Mouse (Mus musculus): Measurements from ENCODE around the gene Abca1.

Abca1 gene

DNA sequence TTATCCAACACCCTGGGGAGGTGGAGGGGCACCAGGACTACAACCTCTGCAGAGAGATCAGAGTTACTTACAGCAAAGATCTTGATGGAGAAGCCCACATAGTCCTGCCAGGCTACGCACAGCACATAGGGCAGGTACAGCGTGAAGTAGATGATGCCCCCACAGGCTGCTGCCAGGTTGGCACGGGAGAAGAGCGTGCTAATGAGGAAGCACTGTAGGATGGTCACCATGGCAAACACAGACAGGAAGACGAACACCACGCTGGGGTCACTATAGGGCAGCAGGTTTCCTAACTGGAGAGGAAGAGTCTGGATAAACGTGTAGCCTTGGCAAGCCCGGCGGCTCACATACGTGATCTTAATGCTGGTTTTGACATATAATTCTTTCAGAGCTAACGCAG, 77.8 kb downstream of the Abca1 start:
- no peak for DNase-seq

DNA sequence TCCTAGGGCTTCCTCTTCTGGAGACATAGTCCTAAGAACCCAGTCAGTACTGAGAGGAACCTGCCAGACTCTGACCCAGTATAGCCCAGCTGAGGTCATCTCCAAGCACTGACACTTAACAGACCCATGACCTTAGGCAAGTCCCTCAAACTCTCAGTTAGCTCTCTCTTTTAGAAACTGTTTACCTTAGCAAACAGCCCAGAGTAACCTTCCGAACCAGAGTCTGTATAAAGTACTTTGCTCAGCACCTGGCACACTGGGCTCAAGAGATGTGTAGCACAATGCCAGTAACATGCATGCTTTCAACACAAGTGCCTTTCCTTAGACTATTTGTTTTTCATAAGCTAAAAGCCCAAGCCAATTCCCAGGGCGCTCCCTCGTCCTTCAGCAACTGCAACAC, 79.4 kb downstream of the Abca1 start:
- DNase-seq: no peak

DNA sequence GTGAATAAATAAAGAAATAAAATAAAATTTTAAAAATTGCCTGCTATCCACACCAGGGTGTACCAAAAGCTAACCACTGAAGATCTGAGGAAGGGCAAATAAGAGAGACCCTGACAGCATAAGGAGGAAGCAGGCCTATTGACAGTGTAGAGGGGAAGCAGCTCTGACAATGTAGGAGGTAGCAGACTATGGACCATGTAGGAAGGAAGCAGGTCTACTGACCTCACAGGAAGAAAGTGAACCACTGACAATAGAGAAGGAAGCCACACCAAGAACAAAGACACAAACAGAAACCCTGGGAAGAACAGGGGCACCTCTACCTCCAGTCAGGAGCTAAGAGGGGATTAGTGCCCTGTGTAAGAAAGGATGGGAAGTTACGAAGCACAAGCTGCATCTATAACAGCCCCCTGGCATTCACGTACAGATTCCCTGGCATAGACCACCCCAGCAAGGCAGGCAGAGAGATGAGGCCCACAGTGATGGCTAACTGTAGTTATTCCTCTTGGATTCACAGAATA, 80.8 kb downstream of the Abca1 start:
- no peak for DNase-seq

DNA sequence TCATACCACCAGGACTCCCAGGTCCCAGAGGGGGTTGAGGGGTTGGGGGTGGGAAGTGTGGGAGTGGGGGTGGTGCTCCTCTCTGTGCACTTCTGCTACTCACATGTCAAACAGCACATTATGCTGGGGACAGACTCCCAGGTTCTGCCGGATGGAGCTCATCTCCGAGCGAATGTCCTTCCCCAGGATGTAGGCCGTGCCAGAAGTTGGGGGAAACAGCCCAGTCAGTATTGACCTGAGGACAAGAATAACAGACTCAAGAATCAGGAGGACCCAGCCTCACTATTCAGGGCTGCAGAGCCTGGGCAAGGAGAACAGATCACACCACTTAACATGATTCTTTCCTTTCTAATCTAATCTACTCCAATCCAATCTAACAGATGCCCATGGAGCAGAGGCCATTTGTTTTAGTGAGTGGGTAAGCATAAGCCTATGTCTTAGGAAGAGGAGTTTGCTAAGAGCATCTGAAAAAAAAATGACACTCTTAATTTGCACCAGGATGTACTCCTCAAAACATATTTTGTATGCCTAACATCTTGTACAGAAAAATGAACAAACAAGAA, 82.8 kb downstream of the Abca1 start:
- DNase-seq: no peak

DNA sequence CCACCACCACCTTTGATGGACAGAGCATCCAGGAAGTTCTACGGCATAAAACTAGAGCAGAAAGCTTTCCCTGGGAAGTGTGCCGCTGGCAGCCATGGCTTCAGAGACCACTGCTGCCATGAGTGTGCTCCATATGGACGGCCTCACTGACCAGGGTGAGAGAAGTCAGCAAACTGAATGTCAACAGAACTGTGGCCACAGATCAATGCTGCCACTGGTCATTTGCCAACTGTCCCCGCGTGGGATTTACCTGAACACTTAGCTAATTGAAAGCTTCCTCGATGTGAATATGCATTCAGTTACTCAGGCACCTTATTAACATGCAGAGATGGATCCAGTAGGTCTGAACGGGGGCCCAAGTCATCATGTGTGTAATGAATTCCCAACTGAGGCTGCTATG, 86.7 kb downstream of the Abca1 start:
- no peak for DNase-seq

DNA sequence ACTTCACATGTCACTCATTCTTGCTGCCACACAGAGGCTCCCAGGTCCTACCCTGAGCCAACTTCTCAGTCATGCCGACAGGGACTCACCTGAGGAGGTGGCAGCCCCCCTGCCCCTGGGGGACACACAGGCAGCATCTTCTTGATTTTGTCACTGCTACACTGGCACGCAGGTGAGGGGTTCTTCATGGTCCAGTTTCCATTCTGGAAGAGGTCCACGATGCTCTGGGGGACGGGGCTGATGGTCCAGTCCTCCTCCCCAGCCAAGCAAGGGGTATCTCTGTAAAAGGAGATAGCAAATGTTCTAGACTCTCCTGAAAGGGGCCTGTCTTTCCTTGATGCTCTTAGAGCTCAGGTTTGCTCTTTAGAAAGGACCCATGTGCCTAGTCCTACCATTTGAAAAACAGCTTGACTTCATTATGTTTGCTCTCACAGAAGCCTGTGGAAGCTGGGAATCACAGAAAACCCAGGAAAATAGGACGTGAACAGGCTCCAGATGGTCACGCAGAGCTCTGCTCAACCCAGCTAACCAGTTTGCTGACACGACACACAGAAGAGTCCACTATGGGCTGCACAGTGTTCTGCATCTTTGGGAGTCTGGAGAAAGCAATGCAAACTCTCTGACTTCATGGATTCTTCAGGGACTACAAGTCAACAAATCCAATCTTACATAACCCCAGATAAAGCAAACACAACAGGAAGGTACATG, 97.2 kb downstream of the Abca1 start:
- DNase-seq: no peak

DNA sequence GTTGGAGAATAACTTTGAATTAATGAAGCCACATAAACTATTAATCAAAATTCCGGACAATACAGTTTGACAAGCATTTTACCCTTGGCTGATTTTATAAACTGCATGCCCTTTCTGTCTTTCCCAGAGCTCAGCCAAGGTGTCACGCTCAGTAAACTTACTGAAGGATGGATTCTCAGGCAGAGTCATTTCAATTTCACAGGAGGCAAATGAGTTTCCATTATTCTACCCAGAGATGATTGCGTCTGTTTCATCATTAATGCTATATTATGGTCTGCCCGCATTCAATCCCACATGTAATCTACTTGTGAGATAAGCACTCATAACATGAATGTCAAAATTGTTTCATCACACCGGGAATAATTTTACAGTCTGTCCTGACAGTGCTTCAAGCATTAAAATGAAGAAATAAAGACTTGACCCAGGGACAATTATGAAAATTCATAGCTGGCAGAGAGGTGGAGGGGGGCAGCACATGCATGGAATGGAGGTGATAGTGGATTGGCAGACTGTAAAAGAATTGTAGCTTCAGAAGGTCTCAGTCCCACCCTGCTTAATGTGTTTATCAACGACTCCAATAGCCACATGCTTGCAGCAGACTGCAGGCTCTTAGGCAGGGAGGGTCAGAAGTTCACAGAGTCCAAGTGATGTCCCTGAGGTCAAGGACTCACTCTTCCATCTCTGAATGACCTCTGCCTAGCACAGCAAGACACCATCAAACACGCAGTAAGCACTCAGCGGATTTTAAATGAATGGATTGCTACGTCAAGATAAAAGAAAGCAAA, 113.3 kb downstream of the Abca1 start:
- DNase-seq: no peak

DNA sequence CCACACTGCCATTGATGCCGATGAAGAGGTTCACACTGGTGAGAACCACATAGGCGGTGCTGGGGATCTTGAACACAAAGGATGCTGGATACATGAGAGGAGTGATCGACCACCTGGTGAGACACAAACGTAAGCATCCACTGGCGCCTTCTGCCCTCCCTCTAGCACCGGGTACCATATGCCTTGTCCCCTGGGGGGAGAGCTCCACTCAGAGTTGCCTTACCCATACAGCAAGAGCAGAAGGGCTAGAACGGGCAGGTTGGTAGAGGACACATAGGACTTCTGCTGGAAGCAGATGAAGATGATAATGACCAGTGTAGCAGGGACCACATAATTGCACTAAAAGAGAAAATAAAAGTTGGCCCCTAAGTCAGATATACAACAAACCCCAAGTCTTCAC, 113.9 kb downstream of the Abca1 start:
- no peak for DNase-seq

DNA sequence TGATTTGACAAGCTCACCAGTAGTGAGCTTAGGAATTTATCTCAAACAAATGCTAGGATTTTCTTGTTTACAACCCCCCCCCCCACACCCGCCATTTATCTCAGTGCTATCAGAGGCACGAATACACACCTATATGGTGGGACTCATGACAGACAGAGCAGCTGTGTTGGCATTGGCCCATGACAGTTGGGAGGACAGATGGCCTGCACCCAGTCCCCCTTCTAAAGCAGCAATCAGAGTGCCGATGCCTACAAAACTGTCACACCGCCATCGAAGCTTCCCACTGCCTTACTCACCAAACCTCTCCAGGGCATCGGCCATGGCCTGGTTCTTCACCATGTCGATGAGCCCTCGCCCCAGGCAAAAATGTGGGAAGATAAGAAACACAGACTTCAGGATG, 115.9 kb downstream of the Abca1 start:
- no peak for DNase-seq

DNA sequence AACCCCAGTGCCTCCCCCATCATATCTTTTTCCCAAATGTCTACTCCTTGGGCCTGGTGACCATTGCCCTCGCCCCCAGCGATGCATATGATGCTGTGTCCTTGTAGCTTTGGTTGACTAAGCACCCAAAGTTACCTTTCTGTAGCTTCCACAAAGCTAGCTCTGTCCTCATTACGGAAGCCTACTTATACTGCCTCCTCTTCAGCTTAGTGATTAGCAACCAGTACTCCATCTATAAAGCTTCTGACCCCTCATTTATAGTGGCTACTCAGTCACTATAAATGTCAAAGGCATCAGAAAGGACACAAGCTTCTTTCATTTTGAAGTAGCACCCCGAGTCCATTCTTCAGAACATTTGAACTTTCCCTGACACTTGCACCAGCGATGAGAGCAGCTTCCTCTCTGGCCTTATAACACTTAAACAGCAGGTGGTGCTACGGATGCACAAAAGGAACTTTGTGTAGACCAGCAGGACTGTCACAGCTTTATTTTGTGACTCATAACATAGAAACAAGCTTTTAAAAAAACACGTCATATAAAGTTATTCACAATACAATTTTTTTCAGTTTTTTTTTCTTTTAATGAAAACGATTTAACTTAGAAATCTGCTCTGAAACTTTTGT, 129.3 kb downstream of the Abca1 start:
- DNase-seq: no peak

DNA sequence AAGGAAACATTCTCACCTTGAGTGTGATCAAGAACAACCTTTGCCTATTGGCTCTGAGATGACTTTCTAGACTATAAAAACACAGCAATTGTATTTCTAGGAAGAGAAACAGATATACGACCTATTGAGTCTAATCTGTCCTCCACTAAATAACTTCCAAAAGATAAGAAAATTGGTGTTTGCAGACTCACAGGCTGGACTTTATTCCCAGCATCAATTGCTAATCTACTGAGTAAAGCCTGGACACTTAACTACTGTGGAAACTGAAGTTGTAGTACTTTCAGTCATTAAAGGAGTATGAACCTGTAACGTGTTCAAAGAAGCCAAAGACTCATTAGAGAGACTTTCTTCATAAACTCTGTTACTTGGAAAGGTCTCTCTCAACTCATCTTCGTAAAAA, 131.9 kb downstream of the Abca1 start:
- no peak for DNase-seq

DNA sequence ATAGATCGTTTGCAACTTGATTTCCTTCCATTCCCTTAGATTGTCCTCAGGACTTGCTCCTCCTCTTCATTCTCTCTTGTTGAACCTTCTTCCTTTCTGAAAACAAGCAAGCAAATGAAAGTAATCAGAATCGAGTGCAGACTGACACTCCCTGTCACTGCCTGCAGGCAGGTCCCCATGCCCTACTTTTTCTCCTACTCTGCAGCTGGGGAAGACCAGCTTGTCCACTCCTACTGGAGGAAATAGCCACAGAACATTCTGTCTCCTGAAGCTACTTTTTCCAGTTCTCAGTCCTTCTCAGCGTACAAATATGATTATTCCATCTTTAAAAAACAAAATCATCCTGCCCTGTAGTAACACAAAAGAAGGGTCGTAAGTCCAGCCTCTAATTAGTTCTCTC, 135.3 kb downstream of the Abca1 start:
- DNase-seq: no peak

DNA sequence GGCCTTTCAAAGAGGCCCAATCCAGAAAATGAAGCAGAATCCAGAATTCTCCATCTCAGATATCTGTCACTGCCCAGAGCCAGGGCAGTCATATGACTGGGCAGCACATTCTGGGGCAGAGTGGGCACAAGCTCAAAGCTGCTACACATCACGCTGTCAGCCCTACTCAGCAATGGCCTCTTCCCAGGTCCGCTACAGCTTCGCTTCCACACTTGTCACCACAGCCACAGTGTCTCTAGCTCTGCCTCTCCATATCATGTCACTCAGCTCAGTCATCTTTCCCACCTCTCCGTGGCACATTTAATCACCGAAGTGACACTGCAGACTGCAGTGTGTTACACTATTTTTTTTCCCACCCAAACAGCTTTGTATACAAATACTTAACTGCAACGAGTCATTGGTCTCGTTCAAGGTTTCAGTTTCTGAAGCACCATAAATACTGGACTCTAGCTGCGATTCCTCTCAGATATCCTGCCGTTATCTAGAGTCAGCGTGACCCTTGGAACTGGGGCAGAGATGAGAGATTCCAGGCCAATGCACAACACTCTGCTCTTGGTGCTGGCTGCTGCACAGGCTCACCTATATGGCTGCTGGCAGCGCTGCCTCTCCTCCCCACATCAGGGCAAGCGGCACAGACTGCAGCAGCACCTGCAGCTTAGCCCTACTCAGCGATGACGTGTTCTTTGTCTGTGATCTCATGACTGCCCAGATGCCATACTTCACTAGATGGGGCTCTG, 136.3 kb downstream of the Abca1 start:
- no peak for DNase-seq

DNA sequence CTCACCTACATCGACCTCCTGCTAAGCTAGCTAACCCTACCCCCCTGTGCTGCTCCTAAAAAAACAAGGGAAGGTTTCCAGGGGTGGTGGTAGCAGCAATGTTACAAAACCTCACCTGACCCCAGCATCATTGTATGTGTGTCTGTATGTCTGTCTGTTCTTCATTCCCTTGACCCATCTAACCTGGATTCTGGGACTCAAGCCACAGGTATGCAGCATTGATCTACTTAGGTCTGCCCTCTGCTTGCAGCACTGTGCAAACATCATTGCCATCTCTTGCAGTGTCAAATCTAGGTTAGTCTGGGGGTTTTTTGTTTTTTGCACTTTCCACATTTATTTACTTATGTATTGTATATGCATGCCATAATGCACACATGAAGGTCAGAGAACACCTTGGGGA, 141.3 kb downstream of the Abca1 start:
- DNase-seq: no peak

DNA sequence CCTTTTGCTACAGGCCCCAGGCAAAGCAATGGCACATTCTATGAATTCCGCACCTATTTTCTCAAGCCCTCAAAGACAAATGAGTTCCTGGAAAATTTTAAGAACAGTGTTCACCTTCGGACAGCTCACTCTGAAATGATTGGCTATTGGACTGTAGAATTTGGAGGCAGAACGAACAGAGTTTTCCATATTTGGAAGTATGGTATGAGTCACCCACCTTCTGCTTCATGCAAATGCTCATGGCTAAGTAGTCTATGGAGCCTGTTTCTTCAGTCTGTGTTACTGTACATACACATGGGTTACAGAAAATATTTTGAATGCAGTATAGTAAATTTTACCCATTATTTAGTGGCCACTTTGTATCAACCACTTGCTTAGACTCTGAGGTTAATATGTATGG, 144.7 kb downstream of the Abca1 start:
- DNase-seq: no peak

DNA sequence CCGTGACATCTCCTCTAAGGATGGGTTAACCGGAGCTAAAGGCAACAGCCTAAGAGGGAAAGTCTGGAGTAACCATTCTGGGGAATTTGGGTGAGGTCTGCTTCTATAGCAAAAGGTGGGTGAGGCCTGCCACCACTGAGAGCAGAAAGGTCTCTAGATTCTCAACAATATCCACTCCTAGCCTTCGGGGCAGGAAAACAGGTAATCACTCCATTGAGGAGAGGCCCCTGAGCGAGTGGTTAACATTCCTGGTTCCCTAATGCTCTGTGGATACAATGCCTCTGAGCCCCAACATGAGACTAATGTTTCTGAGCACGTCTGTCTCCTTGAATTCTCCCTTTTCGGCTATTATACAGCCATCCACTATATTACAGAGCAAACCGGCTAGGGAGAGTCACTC, 145.3 kb downstream of the Abca1 start:
- no peak for DNase-seq

DNA sequence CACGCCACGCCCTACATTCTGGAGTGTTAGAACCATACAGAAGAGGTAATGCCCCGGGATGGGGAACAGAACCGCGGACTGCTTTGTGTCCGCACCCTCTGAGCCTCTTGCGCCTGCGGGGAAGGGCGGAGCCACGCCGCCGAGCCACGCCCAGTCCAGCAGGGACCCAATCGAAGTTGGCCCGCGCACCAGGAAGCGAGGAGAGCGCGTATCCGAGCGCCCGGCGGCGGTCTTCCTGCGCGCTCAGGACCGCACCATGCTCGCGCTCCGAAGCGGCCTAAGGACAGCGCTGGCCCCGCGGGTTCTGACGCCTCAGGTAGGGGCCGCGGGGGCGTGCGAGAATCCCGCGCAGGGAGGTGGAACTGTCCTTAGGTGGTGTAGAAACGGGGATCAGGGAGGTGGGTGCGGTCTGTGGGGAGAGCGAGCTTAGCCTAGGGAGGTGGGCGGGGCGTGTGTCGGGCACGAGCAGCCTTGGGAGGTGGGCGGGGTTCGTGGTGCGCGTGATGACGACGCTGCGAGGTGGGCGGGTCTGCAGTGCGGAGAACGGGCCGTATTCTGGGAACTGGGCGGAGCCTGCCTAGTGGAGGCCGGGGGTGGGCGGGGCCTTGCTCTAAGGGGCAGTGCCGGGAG, 147.8 kb downstream of the Abca1 start, which contains the start of gene Nipsnap3b:
TSS of gene Nipsnap3b (plus strand) at position 149 of the 630 bp plus-strand sequence.
- DNase-seq: peak; percentile 97

DNA sequence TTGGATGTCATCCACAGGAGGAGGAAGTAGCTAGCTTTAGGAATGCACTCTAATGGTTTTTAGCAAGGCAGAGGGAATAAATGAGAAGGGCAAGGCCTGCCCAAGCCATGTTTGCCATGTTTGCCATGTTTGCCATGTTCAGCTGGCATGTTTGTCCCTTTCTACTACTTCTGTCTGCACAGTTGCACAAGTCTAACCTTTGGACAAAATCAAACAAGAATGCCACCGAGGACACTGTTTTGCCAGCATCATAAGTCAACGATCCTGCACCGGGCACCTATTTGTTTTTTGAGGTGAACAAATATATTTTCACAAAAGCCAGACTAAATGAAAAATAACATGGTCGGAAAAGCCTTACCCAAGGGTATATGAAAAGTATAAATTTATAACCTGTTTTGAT, 149.8 kb downstream of the Abca1 start:
- DNase-seq: no peak

DNA sequence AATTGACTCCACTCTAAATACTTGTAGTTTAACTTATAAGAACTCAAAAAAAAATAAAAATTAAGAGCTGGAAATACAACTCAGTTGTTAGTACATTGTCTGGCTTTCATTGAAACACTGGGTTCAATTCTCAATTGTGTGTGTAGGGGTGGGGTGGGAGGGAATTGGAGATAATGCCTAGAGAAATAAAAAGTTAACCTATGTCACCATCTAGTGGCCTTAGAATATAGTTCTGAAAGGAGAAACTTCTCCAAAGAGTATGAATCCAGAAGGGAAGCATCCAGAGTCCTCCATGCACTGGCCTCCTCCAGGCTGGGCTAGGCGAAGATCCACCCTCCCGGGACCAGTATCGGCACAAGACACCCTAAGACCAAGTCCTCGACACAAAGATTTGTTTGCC, 150.5 kb downstream of the Abca1 start:
- DNase-seq: no peak

DNA sequence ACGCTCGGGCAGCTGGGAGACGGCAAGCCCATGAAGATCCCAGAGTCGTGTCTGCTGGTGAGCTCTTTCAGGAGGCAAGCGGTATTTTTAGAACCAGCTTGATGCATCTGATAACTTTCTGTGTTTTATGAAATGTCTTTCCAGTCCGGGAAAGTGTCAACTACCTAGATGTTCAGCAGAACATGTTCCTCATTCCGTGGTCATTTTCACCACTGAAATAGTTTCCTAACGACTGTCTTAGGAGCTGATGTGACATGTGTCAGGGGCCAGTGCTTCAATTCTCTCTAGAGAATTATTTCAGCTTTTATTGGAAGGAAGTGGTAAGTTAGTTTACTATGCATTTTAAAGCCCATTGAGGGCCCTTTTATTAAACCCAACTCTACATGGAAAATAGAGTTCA, 159.5 kb downstream of the Abca1 start:
- no peak for DNase-seq

DNA sequence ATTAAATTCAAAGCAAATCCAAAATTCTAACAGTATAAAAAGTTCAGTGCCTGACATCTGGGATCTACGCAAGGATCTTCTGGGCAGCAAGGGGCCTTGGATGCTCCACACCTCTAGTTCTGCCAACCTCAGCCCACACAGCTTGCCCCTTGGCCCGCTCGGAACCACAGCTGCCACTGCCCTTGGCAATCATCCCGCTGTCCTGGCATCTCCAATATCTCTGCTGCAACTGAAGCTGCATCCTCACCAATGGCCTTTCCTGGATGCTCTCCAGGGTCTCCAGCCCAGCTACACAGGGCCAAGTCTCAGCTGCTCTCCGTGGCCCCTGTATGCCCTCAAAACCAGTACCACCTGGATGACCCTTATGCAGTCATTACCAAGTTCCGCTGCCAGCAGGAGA, 160.2 kb downstream of the Abca1 start:
- DNase-seq: no peak

DNA sequence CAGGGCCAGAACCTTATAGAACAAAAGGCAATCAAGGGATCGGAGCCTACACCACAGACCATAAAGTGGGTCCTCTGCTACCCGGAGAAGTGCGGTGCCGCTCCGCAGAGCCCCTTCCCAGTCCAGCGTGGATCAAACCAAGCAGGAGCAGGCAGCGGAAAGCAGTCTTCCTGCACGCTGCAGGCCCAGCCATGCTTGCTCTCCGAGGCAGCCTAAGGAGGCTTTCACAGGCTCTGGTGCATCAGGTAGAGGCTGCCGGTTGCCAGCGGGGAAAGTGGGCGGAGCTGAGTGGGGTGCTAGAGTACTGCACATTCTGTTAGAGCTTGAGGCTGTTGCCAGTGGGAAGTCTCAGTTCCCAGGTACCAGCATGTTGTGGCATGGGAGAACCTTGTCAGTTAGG, 170.4 kb downstream of the Abca1 start, which contains the start of gene Nipsnap3a:
TSS of gene Nipsnap3a (plus strand) at position 25 of the 400 bp plus-strand sequence.
- peak; percentile 6 for DNase-seq
